Mouse (Mus musculus): Measurements from ENCODE around the gene Phactr1.

- TF ChIP-seq GATA1 (IDR thresholded peaks at IDR 0.05; ENCODE audit: low read length) (no peak), TAL1 (IDR thresholded peaks at IDR 0.05; ENCODE audit: low read length) (no peak)
Observed at GRCm38 (mm10) chr13:43063355-43063754, 382.9 kb downstream of the Phactr1 start.

Measured in erythroblast, embryonic 14.5 days (primary cell).